Mouse (Mus musculus) intestine, embryonic 15.5 days (tissue): Measurements from ENCODE around the gene Grik3. TPM values are rescaled to one million over a fixed set of nuclear protein-coding genes. Genes with fewer than 3 reads are reported as not detected.

Source experiments
- ATAC-seq: fragments of 200-750 bp; cut with Nextera tagmentation; 2 replicates; pipeline ENCODE4 v1.8.0; 2017; ENCODE audit warnings: moderate TSS enrichment, moderate library complexity
- H3K27ac ChIP-seq: fragments of 300-500 bp; sonication (generic); 2 replicates; pipeline ENCODE4 v1.5.1; 2015; ENCODE audit warnings: mild to moderate bottlenecking, inconsistent platforms
- H3K27me3 ChIP-seq: fragments of 300-500 bp; sonication (generic); replicated peaks from 2 replicates; pipeline ENCODE4 v1.6.1; 2015; ENCODE audit warnings: inconsistent platforms
- H3K36me3 ChIP-seq: fragments of 300-500 bp; sonication (generic); 2 replicates; pipeline ENCODE4 v1.6.1; 2015; ENCODE audit warnings: inconsistent platforms
- H3K4me1 ChIP-seq: fragments of 300-500 bp; sonication (generic); replicated peaks from 2 replicates; pipeline ENCODE4 v1.6.1; 2015; ENCODE audit warnings: inconsistent platforms
- H3K4me2 ChIP-seq: fragments of 300-500 bp; sonication (generic); replicated peaks from 2 replicates; pipeline ENCODE4 v1.6.1; 2015; ENCODE audit warnings: mild to moderate bottlenecking, inconsistent platforms
- H3K4me3 ChIP-seq: fragments of 300-500 bp; sonication (generic); replicated peaks from 2 replicates; pipeline ENCODE4 v1.5.1; 2015; ENCODE audit warnings: inconsistent platforms
- H3K9ac ChIP-seq: fragments of 300-500 bp; sonication (generic); 2 replicates; pipeline ENCODE4 v1.6.1; 2015; ENCODE audit warnings: inconsistent platforms
- H3K9me3 ChIP-seq: fragments of 300-500 bp; sonication (generic); 2 replicates; pipeline ENCODE4 v1.6.1; 2016; ENCODE audit warnings: inconsistent platforms
- WGBS: fragments of 180-500 bp; shearing (Covaris S2); methylation state at CpG from one replicate; pipeline ENCODE4 v1.1.7; 2015; 5-methylcytosine and 5-hydroxymethylcytosine counted together
- polyA plus RNA-seq: library from polyadenylated mRNA; unstranded; fragments of >200 nt; fragmentation: Nextera tagmentation; extraction: Ambion mirVana; gene quantifications from 2 replicates; pipeline ENCODE4 v1.2.1, GENCODE M21; 2015

Grik3 gene
- polyA plus RNA-seq, 1 experiment from 2014 or later: 0.43 TPM

GRCm38 (mm10) chr4:125697626-125698025, 207.1 kb downstream of the Grik3 start:
- no peak overlapping the region for H3K4me2 ChIP-seq
- no peak overlapping the region for H3K9ac ChIP-seq
- no peak overlapping the region for H3K27ac ChIP-seq
- no peaks in the 10 kb centered on the region for H3K36me3 ChIP-seq
- no peaks in the 10 kb centered on the region for H3K4me1 ChIP-seq
- no peaks in the 10 kb centered on the region for H3K9me3 ChIP-seq
- WGBS: 24% methylated on average over 9 of the region's 9 CpGs
- H3K4me3 ChIP-seq: no peak overlapping the region
- ATAC-seq: no peak
- H3K27me3 ChIP-seq: peaks cover 32% of the 10 kb centered on the region

- H3K4me3 ChIP-seq: no peak overlapping the region
- H3K4me2 ChIP-seq: no peak overlapping the region
- H3K27ac ChIP-seq: no peak overlapping the region
- no peaks in the 10 kb centered on the region for H3K9me3 ChIP-seq
- H3K9ac ChIP-seq: no peak overlapping the region
- H3K36me3 ChIP-seq: no peaks in the 10 kb centered on the region
- H3K4me1 ChIP-seq: no peaks in the 10 kb centered on the region
- peaks cover 32% of the 10 kb centered on the region for H3K27me3 ChIP-seq
- no peak for ATAC-seq
- 81% methylated on average over 7 of the region's 7 CpGs for WGBS
Measured at GRCm38 (mm10) chr4:125699056-125699455, 208.6 kb downstream of the Grik3 start.

- Histone ChIP-seq H3K27me3 (peaks cover 27% of the 10 kb centered on the region), H3K27ac (no peak overlapping the region), H3K4me2 (no peak overlapping the region), H3K4me3 (no peak overlapping the region), H3K4me1 (no peaks in the 10 kb centered on the region), H3K36me3 (no peaks in the 10 kb centered on the region), H3K9ac (no peak overlapping the region), H3K9me3 (no peaks in the 10 kb centered on the region)
- WGBS: 48% methylated on average over 8 of the region's 8 CpGs
- ATAC-seq: no peak
Measured at GRCm38 (mm10) chr4:125700331-125700730, 209.8 kb downstream of the Grik3 start.

- ATAC-seq: peak; percentile 43
- H3K9ac ChIP-seq: no peak overlapping the region
- no peak overlapping the region for H3K4me2 ChIP-seq
- no peak overlapping the region for H3K4me3 ChIP-seq
- no peaks in the 10 kb centered on the region for H3K36me3 ChIP-seq
- H3K27ac ChIP-seq: no peak overlapping the region
- H3K9me3 ChIP-seq: no peaks in the 10 kb centered on the region
- H3K27me3 ChIP-seq: peaks cover 5% of the 10 kb centered on the region
- no peaks in the 10 kb centered on the region for H3K4me1 ChIP-seq
- WGBS: 71% methylated on average over 12 of the region's 12 CpGs
Measured at GRCm38 (mm10) chr4:125702607-125703309, 212.3 kb downstream of the Grik3 start.

- Histone ChIP-seq H3K27me3 (no peaks in the 10 kb centered on the region; the same call in 1 of the 2 replicates), H3K9me3 (no peaks in the 10 kb centered on the region), H3K4me2 (no peak overlapping the region), H3K27ac (no peak overlapping the region), H3K9ac (no peak overlapping the region), H3K36me3 (no peaks in the 10 kb centered on the region), H3K4me1 (no peaks in the 10 kb centered on the region), H3K4me3 (no peak overlapping the region)
- peak; percentile 55; the same call in 1 of the 2 replicates for ATAC-seq
- WGBS: 46% methylated on average over 4 of the region's 4 CpGs
Measured at GRCm38 (mm10) chr4:125703310-125703690, 212.8 kb downstream of the Grik3 start.

- no peak overlapping the region for H3K27ac ChIP-seq
- H3K9me3 ChIP-seq: no peaks in the 10 kb centered on the region
- no peak overlapping the region for H3K4me2 ChIP-seq
- H3K9ac ChIP-seq: no peak overlapping the region
- no peak for ATAC-seq
- H3K4me3 ChIP-seq: no peak overlapping the region
- no peaks in the 10 kb centered on the region for H3K4me1 ChIP-seq
- H3K27me3 ChIP-seq: no peaks in the 10 kb centered on the region
- 87% methylated on average over 8 of the region's 8 CpGs for WGBS
- no peaks in the 10 kb centered on the region for H3K36me3 ChIP-seq
Measured at GRCm38 (mm10) chr4:125705746-125706145, 215.2 kb downstream of the Grik3 start.

GRCm38 (mm10) chr4:125709716-125710115, 219.2 kb downstream of the Grik3 start:
- no peak overlapping the region for H3K9ac ChIP-seq
- no peak overlapping the region for H3K27ac ChIP-seq
- H3K9me3 ChIP-seq: no peaks in the 10 kb centered on the region
- H3K27me3 ChIP-seq: no peaks in the 10 kb centered on the region
- H3K4me2 ChIP-seq: no peak overlapping the region
- no peak overlapping the region for H3K4me3 ChIP-seq
- no peak for ATAC-seq
- H3K4me1 ChIP-seq: no peaks in the 10 kb centered on the region
- 59% methylated on average over 10 of the region's 10 CpGs for WGBS
- H3K36me3 ChIP-seq: no peaks in the 10 kb centered on the region

GRCm38 (mm10) chr4:125717881-125718280, 227.4 kb downstream of the Grik3 start:
- H3K9ac ChIP-seq: no peak overlapping the region
- H3K9me3 ChIP-seq: no peaks in the 10 kb centered on the region
- 49% methylated on average over 6 of the region's 6 CpGs for WGBS
- no peak for ATAC-seq
- no peaks in the 10 kb centered on the region for H3K27me3 ChIP-seq
- H3K36me3 ChIP-seq: no peaks in the 10 kb centered on the region
- no peaks in the 10 kb centered on the region for H3K4me1 ChIP-seq
- no peak overlapping the region for H3K4me2 ChIP-seq
- no peak overlapping the region for H3K27ac ChIP-seq
- no peak overlapping the region for H3K4me3 ChIP-seq

- H3K4me2 ChIP-seq: no peak overlapping the region
- H3K9me3 ChIP-seq: no peaks in the 10 kb centered on the region
- no peak overlapping the region for H3K4me3 ChIP-seq
- no peaks in the 10 kb centered on the region for H3K4me1 ChIP-seq
- no peak overlapping the region for H3K9ac ChIP-seq
- no peak overlapping the region for H3K27ac ChIP-seq
- no peak for ATAC-seq
- no peaks in the 10 kb centered on the region for H3K27me3 ChIP-seq
- H3K36me3 ChIP-seq: no peaks in the 10 kb centered on the region
- WGBS: 29% methylated on average over 18 of the region's 18 CpGs
Measured at GRCm38 (mm10) chr4:125718429-125719140, 228.1 kb downstream of the Grik3 start.

GRCm38 (mm10) chr4:125726241-125726640, 235.7 kb downstream of the Grik3 start:
- Histone ChIP-seq H3K27me3 (peaks cover 26% of the 10 kb centered on the region), H3K4me3 (no peak overlapping the region), H3K9ac (no peak overlapping the region), H3K4me1 (no peaks in the 10 kb centered on the region), H3K27ac (no peak overlapping the region), H3K4me2 (no peak overlapping the region), H3K36me3 (no peaks in the 10 kb centered on the region), H3K9me3 (no peaks in the 10 kb centered on the region)
- WGBS: 89% methylated on average over 1 of the region's 1 CpGs
- no peak for ATAC-seq

GRCm38 (mm10) chr4:125727030-125727429, 236.5 kb downstream of the Grik3 start:
- Histone ChIP-seq H3K27me3 (peaks cover 30% of the 10 kb centered on the region), H3K9ac (no peak overlapping the region), H3K27ac (no peak overlapping the region), H3K9me3 (no peaks in the 10 kb centered on the region), H3K36me3 (no peaks in the 10 kb centered on the region), H3K4me1 (no peaks in the 10 kb centered on the region), H3K4me2 (no peak overlapping the region), H3K4me3 (no peak overlapping the region)
- WGBS: 26% methylated on average over 10 of the region's 10 CpGs
- ATAC-seq: no peak

GRCm38 (mm10) chr4:125727626-125728025, 237.1 kb downstream of the Grik3 start:
- ATAC-seq: no peak
- H3K9me3 ChIP-seq: no peaks in the 10 kb centered on the region
- no peak overlapping the region for H3K4me2 ChIP-seq
- H3K27ac ChIP-seq: no peak overlapping the region
- H3K36me3 ChIP-seq: no peaks in the 10 kb centered on the region
- no peak overlapping the region for H3K9ac ChIP-seq
- no peaks in the 10 kb centered on the region for H3K4me1 ChIP-seq
- H3K4me3 ChIP-seq: no peak overlapping the region
- WGBS: 39% methylated on average over 4 of the region's 4 CpGs
- peaks cover 30% of the 10 kb centered on the region for H3K27me3 ChIP-seq
